ENCODE assay signal across 1 mouse cellular context in the genomic region with DNA sequence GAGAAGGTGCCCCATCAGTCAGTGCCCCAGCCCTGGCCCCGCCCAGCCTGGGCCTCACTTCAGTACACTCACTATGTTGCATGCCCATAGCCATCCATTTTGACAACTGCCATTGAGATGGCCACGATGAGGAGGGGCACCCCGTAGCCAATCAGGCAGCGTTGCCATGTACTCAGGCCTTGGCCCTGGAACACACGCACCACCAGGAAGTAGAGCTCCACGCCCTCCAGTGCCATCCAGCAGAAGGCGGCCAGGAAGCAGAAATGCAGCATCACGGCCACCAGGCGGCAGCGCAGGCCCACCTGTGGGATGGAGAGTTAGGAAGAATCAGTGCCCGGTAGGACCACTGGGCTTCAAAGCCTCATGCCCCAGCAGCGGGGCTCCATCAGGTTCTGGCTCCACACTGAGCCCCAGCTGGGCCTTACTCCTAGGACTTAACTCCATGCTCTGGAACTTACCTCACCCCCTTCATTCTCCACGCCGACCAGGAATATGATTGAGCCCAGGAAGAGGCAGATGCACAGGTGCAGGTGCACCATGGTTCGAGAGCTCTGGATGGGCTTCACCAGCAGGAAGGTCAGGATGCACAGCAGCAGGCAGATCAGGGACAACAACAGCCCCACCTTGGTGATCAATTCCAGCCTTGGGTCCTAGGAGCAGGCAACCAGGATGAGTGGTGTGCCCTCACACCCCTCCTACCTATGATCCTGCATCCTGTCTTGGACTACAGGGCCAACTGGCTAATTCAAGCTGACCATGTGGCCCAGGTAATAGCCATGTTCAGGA.
TF ChIP-seq lines count a peak whose summit lies in the region.

No protein-coding gene starts in this region.

TF ChIP-seq in myocyte, 11 proteins besides CTCF, POLR2A, EP300 and RAD21:
- TF ChIP-seq POLR2AphosphoS2 (IDR thresholded peaks at IDR 0.05; ENCODE audit: insufficient read length, low read depth) (peak; percentile 95), MYOD1 (IDR thresholded peaks at IDR 0.05; ENCODE audit: control insufficient read depth in 1 of 3, insufficient read length in 2 of 3, low read depth in 2 of 3) (no peak), REST (IDR thresholded peaks at IDR 0.05; ENCODE audit: insufficient read depth, insufficient read length) (no peak), E2F4 (IDR thresholded peaks at IDR 0.05; ENCODE audit: insufficient read depth) (no peak), MYOG (IDR thresholded peaks at IDR 0.05; ENCODE audit: control insufficient read depth in 1 of 3, insufficient read depth in 1 of 3, insufficient read length in 2 of 3, low read depth in 2 of 3) (no peak)
